Mouse (Mus musculus): ENCODE measurements around the gene Zfp292. TPM values are rescaled to one million over a fixed set of nuclear protein-coding genes. Genes with fewer than 3 reads are reported as not detected.

Gene Zfp292
- polyA plus RNA-seq, 1 experiment from 2014 or later, result 38.4 TPM

DNA sequence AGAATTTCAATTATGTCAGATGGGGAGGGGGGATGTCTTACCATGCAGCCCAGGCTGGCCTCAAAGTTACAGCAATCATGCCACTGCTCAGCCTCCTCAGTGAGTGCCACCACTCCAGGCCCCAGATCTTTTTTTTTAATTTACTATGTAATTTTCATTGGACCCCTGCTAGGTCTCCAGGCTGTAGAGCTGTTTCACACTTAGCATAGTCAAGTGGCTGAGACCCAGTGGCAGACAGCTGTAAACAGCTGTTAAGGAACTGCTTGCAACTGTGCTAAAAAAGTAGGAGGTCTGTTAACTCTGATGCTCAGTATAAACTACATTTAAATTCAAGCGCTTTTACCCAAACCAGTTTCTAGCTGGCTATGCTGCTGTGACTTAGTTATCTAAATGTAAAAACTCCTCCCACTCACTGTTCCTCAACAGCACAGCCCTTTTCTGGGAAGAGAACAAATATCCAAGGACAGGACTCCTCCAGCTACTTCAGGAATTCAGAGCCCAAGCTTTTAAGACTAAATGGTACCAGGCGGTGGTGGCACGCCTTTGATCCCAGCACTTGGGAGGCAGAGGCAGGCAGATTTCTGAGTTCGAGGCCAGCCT, 9.8 kb downstream of the Zfp292 start:
- no peaks in the 10 kb centered on the region; the same call in 1 of the 2 replicates for H3K9me3 ChIP-seq (ENCODE audit: control insufficient read depth, low read length)
- no peak overlapping the region for H3K4me3 ChIP-seq (ENCODE audit: low read depth, low read length)
- H3K9ac ChIP-seq (ENCODE audit: low read length), result no peak overlapping the region
- no peak overlapping the region for H3K27ac ChIP-seq (ENCODE audit: low read depth, low read length)
- H3K4me2 ChIP-seq (ENCODE audit: low read depth), result no peak overlapping the region
- H3K4me1 ChIP-seq (ENCODE audit: control insufficient read depth, insufficient read depth, low read length), result no peaks in the 10 kb centered on the region
- no peak for DNase-seq (ENCODE audit: low spot score)
- 87% methylated on average over 3 of the region's 4 CpGs for WGBS
- H3K36me3 ChIP-seq (ENCODE audit: control insufficient read depth, insufficient read depth, low read length), result no peaks in the 10 kb centered on the region; the same call in 1 of the 2 replicates
- ATAC-seq (ENCODE audit: insufficient read depth, low FRiP score, low TSS enrichment), result no peak
- H3K27me3 ChIP-seq (ENCODE audit: control insufficient read depth, insufficient read depth, low read length), result no peaks in the 10 kb centered on the region

DNA sequence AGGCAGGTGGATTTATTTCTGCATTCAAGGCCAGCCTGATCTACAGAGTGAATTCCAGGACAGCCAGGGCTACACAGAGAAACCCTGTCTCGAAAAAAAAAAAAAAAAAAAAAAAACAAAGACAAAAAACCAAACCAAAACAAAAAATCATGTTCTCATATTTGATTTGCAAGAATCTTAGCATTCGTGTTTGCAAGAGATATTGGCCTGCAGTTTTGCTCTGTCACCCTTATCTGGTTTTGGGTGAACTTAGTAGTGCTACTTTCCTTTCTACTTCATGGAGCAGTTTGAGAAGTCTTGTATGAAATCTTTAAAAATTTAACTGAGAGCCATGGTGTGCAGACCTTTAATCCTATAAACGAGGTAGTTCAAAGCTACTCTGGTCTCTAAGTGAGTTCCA, 12.9 kb downstream of the Zfp292 start:
- H3K36me3 ChIP-seq (ENCODE audit: control insufficient read depth, insufficient read depth, low read length), result no peaks in the 10 kb centered on the region
- no peaks in the 10 kb centered on the region for H3K27me3 ChIP-seq (ENCODE audit: control insufficient read depth, insufficient read depth, low read length)
- H3K9ac ChIP-seq (ENCODE audit: low read length), result no peak overlapping the region
- no peak overlapping the region for H3K4me3 ChIP-seq (ENCODE audit: low read depth, low read length)
- DNase-seq (ENCODE audit: low spot score) (no peak), ATAC-seq (ENCODE audit: insufficient read depth, low FRiP score, low TSS enrichment) (no peak)
- no peaks in the 10 kb centered on the region for H3K9me3 ChIP-seq (ENCODE audit: control insufficient read depth, low read length)
- H3K4me2 ChIP-seq (ENCODE audit: low read depth), result no peak overlapping the region
- H3K27ac ChIP-seq (ENCODE audit: low read depth, low read length), result no peak overlapping the region
- WGBS, result 92% methylated on average over 3 of the region's 3 CpGs
- no peaks in the 10 kb centered on the region for H3K4me1 ChIP-seq (ENCODE audit: control insufficient read depth, insufficient read depth, low read length)

DNA sequence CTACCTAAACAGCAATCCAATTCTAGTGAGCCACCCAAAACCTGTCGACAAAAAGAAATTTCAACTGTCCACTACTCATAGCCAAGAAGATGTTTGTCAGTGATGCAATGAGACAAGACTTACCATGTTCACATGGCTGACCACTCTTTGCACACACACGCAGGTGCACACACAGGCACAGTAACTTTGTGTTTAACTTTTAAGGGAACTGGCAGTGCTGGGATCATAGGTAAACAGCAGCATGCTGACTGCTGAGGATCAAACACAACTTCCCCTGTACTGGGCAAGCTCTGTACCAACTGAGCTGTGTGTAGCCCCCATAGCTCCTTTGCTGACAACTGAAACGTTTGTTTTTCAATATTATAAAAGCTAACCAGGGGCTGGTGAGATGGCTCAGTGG, 21.3 kb downstream of the Zfp292 start:
- DNase-seq (ENCODE audit: low spot score) (no peak), ATAC-seq (ENCODE audit: insufficient read depth, low FRiP score, low TSS enrichment) (no peak)
- H3K9ac ChIP-seq (ENCODE audit: low read length), result no peak overlapping the region
- no peak overlapping the region for H3K4me2 ChIP-seq (ENCODE audit: low read depth)
- no peaks in the 10 kb centered on the region for H3K27me3 ChIP-seq (ENCODE audit: control insufficient read depth, insufficient read depth, low read length)
- no peaks in the 10 kb centered on the region for H3K4me1 ChIP-seq (ENCODE audit: control insufficient read depth, insufficient read depth, low read length)
- no peaks in the 10 kb centered on the region for H3K36me3 ChIP-seq (ENCODE audit: control insufficient read depth, insufficient read depth, low read length)
- H3K27ac ChIP-seq (ENCODE audit: low read depth, low read length), result no peak overlapping the region
- WGBS, result 88% methylated on average over 3 of the region's 3 CpGs
- no peaks in the 10 kb centered on the region for H3K9me3 ChIP-seq (ENCODE audit: control insufficient read depth, low read length)
- no peak overlapping the region for H3K4me3 ChIP-seq (ENCODE audit: low read depth, low read length)

DNA sequence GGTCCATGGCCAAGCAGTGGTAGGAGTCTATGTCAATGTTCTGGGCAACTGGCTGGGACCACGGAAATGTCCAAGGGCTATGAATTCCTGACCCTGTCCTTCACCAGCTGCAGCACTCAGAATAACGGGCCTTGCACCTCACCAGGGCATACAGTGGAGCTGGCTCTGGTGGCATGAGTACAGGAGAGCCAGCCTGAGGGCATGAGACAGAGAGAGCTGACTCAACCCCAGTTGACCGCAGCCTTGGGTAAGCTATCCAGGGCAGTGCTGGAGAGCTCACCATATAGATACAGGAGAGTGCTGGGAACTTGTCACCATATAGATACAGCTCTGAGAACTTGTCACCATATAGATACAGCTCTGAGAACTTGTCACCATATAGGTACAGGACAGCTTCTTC, 23.3 kb downstream of the Zfp292 start:
- Histone ChIP-seq H3K36me3 (ENCODE audit: control insufficient read depth, insufficient read depth, low read length) (no peaks in the 10 kb centered on the region), H3K4me2 (ENCODE audit: low read depth) (no peak overlapping the region), H3K27ac (ENCODE audit: low read depth, low read length) (no peak overlapping the region), H3K9ac (ENCODE audit: low read length) (no peak overlapping the region), H3K27me3 (ENCODE audit: control insufficient read depth, insufficient read depth, low read length) (no peaks in the 10 kb centered on the region), H3K4me3 (ENCODE audit: low read depth, low read length) (no peak overlapping the region), H3K4me1 (ENCODE audit: control insufficient read depth, insufficient read depth, low read length) (no peaks in the 10 kb centered on the region), H3K9me3 (ENCODE audit: control insufficient read depth, low read length) (no peaks in the 10 kb centered on the region)
- 94% methylated on average over 3 of the region's 3 CpGs for WGBS
- DNase-seq (ENCODE audit: low spot score) (no peak), ATAC-seq (ENCODE audit: insufficient read depth, low FRiP score, low TSS enrichment) (no peak)

DNA sequence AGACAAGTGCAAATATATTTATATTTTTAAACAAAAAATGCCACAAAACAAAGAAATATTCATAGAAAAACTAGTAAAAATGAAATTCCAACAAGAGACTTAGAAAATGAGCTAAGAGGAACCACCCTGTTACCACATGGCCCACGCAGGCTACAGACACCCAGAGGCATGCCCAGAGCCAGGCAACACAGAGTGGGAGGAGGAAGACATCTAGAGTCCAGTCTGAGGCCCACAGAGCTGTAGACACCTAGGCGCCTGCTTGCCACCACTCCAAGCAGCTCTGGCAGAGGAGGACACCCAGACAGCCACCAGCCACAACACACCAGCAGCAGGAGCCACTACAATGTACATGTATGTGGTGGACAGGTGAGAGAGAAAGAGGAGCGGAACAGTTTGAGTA, 23.9 kb downstream of the Zfp292 start:
- Histone ChIP-seq H3K27me3 (ENCODE audit: control insufficient read depth, insufficient read depth, low read length) (no peaks in the 10 kb centered on the region), H3K9ac (ENCODE audit: low read length) (no peak overlapping the region), H3K4me3 (ENCODE audit: low read depth, low read length) (no peak overlapping the region), H3K4me1 (ENCODE audit: control insufficient read depth, insufficient read depth, low read length) (no peaks in the 10 kb centered on the region), H3K9me3 (ENCODE audit: control insufficient read depth, low read length) (no peaks in the 10 kb centered on the region), H3K27ac (ENCODE audit: low read depth, low read length) (no peak overlapping the region), H3K36me3 (ENCODE audit: control insufficient read depth, insufficient read depth, low read length) (no peaks in the 10 kb centered on the region), H3K4me2 (ENCODE audit: low read depth) (no peak overlapping the region)
- WGBS, result 98% methylated on average over 3 of the region's 3 CpGs
- no peak for DNase-seq (ENCODE audit: low spot score)
- ATAC-seq (ENCODE audit: insufficient read depth, low FRiP score, low TSS enrichment), result no peak

DNA sequence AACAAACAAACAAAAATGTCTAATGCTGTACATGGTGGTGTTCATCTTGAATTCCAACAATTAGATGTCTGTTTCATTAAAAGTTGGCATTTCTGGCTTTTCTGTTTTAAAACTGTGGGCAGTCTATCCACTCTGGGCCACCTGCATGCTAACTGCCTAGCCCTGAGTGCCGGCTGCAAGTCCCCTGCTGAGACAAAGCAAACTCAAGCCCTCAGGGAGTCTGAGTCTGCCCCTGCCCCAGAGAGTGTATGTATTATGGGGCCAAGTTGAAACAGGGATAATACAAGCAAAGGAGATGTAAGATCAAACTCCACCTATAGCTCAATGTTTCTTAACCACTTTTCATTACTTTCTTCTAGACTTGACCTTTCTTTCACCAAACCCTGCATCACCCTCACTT, 26.8 kb downstream of the Zfp292 start:
- Histone ChIP-seq H3K27me3 (ENCODE audit: control insufficient read depth, insufficient read depth, low read length) (no peaks in the 10 kb centered on the region), H3K4me1 (ENCODE audit: control insufficient read depth, insufficient read depth, low read length) (no peaks in the 10 kb centered on the region), H3K4me3 (ENCODE audit: low read depth, low read length) (no peak overlapping the region), H3K36me3 (ENCODE audit: control insufficient read depth, insufficient read depth, low read length) (peaks cover 3% of the 10 kb centered on the region; the same call in 1 of the 2 replicates), H3K27ac (ENCODE audit: low read depth, low read length) (no peak overlapping the region), H3K4me2 (ENCODE audit: low read depth) (no peak overlapping the region), H3K9ac (ENCODE audit: low read length) (no peak overlapping the region), H3K9me3 (ENCODE audit: control insufficient read depth, low read length) (no peaks in the 10 kb centered on the region)
- WGBS, result 14% methylated on average over 1 of the region's 1 CpGs
- no peak for ATAC-seq (ENCODE audit: insufficient read depth, low FRiP score, low TSS enrichment)
- no peak for DNase-seq (ENCODE audit: low spot score)

DNA sequence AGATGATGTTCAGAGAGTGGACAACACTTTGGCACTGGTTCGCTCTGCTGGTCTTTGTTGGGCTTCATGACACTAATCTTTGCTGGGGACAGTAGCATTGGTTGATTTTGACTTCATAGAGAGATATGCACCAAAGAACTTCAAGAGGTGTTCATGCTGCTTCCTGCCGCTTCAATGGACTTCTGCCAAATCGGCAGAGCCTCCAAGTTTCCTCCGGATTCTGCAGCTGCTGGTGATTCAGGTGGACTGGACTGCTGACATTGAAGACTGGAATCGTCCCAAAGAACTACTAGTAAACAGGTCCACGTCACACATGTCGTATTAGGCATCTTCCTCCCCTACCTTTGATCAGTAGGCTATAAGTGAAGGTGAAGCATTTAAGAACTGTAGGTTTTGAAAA, 30.7 kb downstream of the Zfp292 start:
- Histone ChIP-seq H3K27ac (ENCODE audit: low read depth, low read length) (no peak overlapping the region), H3K4me1 (ENCODE audit: control insufficient read depth, insufficient read depth, low read length) (no peaks in the 10 kb centered on the region), H3K4me2 (ENCODE audit: low read depth) (no peak overlapping the region), H3K9me3 (ENCODE audit: control insufficient read depth, low read length) (no peaks in the 10 kb centered on the region), H3K4me3 (ENCODE audit: low read depth, low read length) (no peak overlapping the region), H3K27me3 (ENCODE audit: control insufficient read depth, insufficient read depth, low read length) (no peaks in the 10 kb centered on the region), H3K36me3 (ENCODE audit: control insufficient read depth, insufficient read depth, low read length) (peaks cover 4% of the 10 kb centered on the region), H3K9ac (ENCODE audit: low read length) (no peak overlapping the region)
- 96% methylated on average over 7 of the region's 7 CpGs for WGBS
- DNase-seq (ENCODE audit: low spot score) (no peak), ATAC-seq (ENCODE audit: insufficient read depth, low FRiP score, low TSS enrichment) (no peak)

DNA sequence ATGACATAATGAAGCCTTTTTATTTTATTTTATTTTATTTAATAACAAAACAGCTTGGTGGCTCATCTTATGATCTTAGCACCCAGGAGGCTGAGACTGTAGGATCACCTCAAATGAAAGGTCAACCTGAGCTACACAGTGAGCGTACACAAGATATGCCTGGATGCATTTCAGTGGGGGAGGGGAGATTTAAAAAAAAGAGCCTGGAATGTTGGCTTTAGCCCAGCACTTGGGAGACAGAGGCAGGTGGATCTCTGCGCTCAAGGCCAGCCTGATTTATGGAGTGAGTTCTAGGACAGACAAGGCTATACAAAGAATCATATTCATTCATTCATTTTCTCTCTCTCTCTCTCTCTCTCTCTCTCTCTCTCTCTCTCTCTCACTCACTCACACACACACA, 32.6 kb downstream of the Zfp292 start:
- ATAC-seq (ENCODE audit: insufficient read depth, low FRiP score, low TSS enrichment), result no peak
- no peak overlapping the region for H3K9ac ChIP-seq (ENCODE audit: low read length)
- H3K9me3 ChIP-seq (ENCODE audit: control insufficient read depth, low read length), result no peaks in the 10 kb centered on the region
- H3K4me2 ChIP-seq (ENCODE audit: low read depth), result no peak overlapping the region
- H3K27ac ChIP-seq (ENCODE audit: low read depth, low read length), result no peak overlapping the region
- H3K27me3 ChIP-seq (ENCODE audit: control insufficient read depth, insufficient read depth, low read length), result no peaks in the 10 kb centered on the region
- no peaks in the 10 kb centered on the region for H3K4me1 ChIP-seq (ENCODE audit: control insufficient read depth, insufficient read depth, low read length)
- peaks cover 4% of the 10 kb centered on the region for H3K36me3 ChIP-seq (ENCODE audit: control insufficient read depth, insufficient read depth, low read length)
- no peak for DNase-seq (ENCODE audit: low spot score)
- 93% methylated on average over 2 of the region's 2 CpGs for WGBS
- no peak overlapping the region for H3K4me3 ChIP-seq (ENCODE audit: low read depth, low read length)

DNA sequence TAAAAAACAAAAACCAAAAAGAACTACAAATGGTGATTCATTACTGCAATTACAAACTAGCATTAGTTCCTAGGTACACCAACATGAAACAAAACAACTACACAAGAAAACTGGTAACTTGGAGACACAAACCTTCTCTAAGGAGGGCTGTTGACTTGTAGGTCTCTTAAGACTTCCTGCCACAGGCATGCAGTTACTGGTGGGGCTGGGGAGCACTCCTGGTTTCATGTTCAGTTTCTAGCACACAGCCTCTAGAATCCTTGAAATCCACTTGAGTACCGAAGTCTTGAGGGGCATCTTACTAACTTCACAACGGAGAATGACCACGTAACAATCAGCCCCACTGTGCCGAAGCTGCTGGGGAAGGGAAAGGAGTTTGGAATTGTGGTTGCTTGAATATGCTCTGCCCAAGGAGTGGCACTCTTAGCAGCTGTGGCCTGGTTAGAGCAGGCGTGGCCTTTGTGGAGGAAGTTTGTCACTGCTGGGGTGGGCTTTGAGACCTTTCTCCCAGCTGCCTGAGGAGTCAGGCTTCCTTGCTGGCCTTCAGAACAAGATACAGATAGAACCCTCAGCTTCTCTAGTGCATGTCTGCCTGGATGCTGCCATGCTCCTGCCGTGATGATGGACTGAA, 35.0 kb downstream of the Zfp292 start:
- H3K9me3 ChIP-seq (ENCODE audit: control insufficient read depth, low read length), result no peaks in the 10 kb centered on the region
- H3K4me2 ChIP-seq (ENCODE audit: low read depth), result no peak overlapping the region
- H3K4me3 ChIP-seq (ENCODE audit: low read depth, low read length), result no peak overlapping the region
- H3K27ac ChIP-seq (ENCODE audit: low read depth, low read length), result no peak overlapping the region
- no peaks in the 10 kb centered on the region for H3K27me3 ChIP-seq (ENCODE audit: control insufficient read depth, insufficient read depth, low read length)
- WGBS, result 92% methylated on average over 6 of the region's 6 CpGs
- DNase-seq (ENCODE audit: low spot score), result no peak
- H3K36me3 ChIP-seq (ENCODE audit: control insufficient read depth, insufficient read depth, low read length), result peaks cover 4% of the 10 kb centered on the region
- H3K9ac ChIP-seq (ENCODE audit: low read length), result no peak overlapping the region
- no peak for ATAC-seq (ENCODE audit: insufficient read depth, low FRiP score, low TSS enrichment)
- no peaks in the 10 kb centered on the region for H3K4me1 ChIP-seq (ENCODE audit: control insufficient read depth, insufficient read depth, low read length)
